Mouse (Mus musculus) embryonic stem cell, embryonic (primary cell): ENCODE measurements around the gene Mindy4.

Experiments
- CTCF ChIA-PET, 4 experiments: fragments of 300-600 bp in 2 of 4; fragments of 350-600 bp in 2 of 4; sonication (Branson Sonifier 250); formaldehyde crosslinking; loops; one replicate each; lab custom pipeline; 2022; ENCODE audit warnings: inconsistent platforms in 2 of 4; lab: Charles Lee
- POLR2A ChIA-PET, 4 experiments: fragments of 300-600 bp in 2 of 4; fragments of 350-600 bp in 2 of 4; sonication (Branson Sonifier 250); formaldehyde crosslinking; loops; one replicate each; lab custom pipeline; 2022; ENCODE audit warnings: antibody characterized with exemption in 4 of 4, inconsistent platforms in 1 of 4; lab: Charles Lee

Mindy4 gene

GRCm38 (mm10) chr6:55189406-55189805, 13.8 kb upstream of the Mindy4 start:
- ChIA-PET POLR2A (no interaction called here), CTCF (no interaction called here)

DNA sequence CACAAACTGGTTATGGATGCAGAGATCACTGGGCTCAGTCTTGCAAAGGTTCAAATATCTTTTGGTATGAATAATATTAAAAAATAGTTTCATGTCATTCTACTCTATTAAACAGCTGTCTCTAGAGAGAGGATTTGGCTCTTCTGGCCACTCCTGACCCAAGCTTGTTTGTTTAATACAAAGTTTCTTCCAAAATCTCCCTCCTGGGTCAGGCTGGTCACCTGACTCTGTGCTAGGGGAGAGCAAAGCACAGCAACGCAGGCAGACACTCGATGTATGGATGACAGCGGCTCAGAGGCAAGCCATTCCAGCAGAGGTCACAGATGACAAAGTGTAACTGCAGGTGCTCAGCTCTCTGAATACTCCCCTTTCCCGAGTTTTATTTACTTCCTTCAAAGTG, 11.6 kb upstream of the Mindy4 start:
- POLR2A ChIA-PET, result interaction anchor here in 1 of 4 experiments (0.8 kb wide), 1 partner anchor 21 kb away, joined by 3 read pairs; no protein-coding TSS in a partner anchor
- CTCF ChIA-PET, result no interaction called here

DNA sequence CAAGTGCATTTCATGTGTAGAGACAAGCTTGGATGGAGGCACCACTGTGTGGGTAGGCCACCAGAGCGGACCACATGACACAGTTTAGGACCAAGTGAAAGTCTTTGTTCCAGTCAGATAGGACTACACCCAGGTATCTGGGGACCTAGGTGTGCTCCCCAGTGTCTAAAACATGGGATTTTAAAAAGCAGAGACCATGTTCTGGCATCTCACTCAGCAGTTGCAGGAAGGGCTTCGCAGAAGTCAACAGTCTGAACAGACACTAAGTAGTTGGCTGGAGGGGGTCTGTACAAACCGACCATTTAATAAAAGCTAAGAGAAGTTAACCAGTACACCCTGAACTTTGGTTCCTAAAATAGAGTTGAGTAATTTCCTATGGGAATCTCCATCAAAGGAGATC, 10.0 kb upstream of the Mindy4 start:
- ChIA-PET POLR2A (no interaction called here), CTCF (no interaction called here)

DNA sequence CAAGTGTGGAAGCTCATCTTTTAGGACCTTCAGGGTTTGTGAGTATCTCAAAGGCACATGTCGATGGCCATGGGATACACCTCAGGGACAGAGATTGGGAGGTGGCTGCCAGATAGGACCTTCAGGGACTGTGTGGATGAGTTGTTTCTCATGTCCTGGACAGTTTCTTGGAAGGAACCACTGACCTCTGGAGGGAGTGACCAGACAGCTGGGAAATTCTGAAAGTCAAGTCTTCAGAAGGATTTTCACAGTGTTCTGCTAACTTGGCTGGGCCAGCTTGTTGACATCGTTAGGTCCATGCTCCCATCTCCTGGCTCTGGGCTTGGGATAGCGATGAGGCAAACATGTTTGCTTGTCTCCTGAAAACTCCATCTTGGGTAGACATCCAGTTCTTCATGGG, 4.1 kb upstream of the Mindy4 start:
- POLR2A ChIA-PET, result interaction anchor here in 1 of 4 experiments (1.0 kb wide), 1 partner anchor 12 kb away, joined by 5 read pairs; no protein-coding TSS in a partner anchor
- CTCF ChIA-PET, result no interaction called here

- CTCF ChIA-PET, result no interaction called here
Observed at GRCm38 (mm10) chr6:55203931-55204330, 748 bp downstream of the Mindy4 start.

GRCm38 (mm10) chr6:55207786-55208185, 4.6 kb downstream of the Mindy4 start:
- ChIA-PET POLR2A (no interaction called here), CTCF (interaction anchor here in 1 of 4 experiments (0.6 kb wide), 1 partner anchor 76 kb away, joined by 3 read pairs; no protein-coding TSS in a partner anchor)

More at GRCm38 (mm10) chr6:55203931-55204330, 748 bp downstream of the Mindy4 start:
- POLR2A ChIA-PET, result interaction anchor here in 1 of 4 experiments (0.6 kb wide), 1 partner anchor 254 kb away, joined by 3 read pairs; no protein-coding TSS in a partner anchor

DNA sequence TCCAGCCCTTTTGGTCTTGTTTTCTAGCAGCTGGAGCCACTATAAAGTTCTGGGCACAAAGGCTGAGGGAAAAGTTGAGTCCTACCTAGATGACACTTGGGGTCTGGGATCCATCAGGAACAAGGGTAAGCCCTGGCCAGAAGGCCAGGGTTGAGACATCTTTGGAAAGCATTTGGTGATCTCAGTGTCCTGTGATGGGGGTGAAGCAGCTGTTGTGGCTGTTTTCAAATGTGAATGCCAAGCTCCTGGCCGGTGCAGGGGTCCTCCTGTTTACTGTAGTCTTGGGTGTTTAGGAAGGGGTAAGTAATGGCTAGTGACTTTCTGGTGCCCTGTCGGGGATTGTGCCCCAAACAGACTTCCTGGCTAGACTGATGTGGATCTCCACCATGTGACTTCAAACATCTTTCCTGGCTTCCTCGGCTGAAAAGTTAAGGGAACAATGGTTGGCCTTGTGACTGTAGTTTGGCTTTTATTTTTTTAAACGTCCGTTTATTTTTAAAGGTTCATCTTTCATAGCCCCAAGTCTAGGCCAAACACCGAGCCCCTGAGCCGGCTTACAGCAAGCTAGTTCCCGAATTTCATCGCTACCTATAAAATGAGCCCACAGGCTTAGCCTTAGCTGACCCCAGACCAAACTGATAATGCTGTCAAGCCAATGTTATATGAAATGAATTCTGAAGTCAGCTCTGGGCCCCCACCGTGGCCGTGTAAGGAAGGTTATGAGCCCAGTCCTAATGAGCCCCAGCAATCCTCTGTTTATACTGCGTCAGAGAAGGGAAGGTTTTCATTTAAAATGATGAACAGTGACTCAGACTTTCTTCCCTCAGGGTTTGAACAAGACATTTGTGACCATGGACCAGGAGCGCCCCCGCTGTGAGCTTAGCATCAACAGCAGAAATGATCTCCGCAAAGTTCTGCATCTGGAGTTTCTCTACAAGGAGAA, 7.5 kb downstream of the Mindy4 start:
- ChIA-PET CTCF (no interaction called here), POLR2A (interaction anchor here in 1 of 4 experiments (0.6 kb wide), 1 partner anchor 12 kb away, joined by 5 read pairs; no protein-coding TSS in a partner anchor)

- ChIA-PET CTCF (no interaction called here), POLR2A (no interaction called here)
Observed at GRCm38 (mm10) chr6:55214541-55214940, 11.4 kb downstream of the Mindy4 start.

- CTCF ChIA-PET, result no interaction called here
- POLR2A ChIA-PET, result no interaction called here
Observed at GRCm38 (mm10) chr6:55218232-55218631, 15.0 kb downstream of the Mindy4 start.

DNA sequence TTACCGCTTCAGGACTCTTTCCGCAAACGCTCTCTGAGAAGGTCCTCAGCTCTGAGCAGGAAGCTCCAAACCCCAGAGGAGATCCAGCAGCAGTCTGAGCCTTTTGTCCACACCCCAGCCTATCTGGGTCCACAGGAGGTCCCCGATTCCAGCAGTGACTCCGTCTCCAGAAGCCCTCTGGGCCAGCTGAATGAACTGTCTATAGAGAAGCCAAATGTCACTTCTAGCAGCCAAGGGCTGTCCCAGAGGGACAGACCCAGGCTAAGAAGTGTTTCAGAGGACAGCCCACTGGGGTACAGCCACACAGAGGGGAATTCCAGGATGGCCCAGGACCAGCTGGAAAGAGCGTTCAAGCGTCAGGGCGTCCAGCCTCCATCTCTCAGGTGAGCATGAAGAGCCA, 20.8 kb downstream of the Mindy4 start:
- ChIA-PET CTCF (no interaction called here), POLR2A (no interaction called here)

GRCm38 (mm10) chr6:55230048-55230447, 26.9 kb downstream of the Mindy4 start:
- ChIA-PET CTCF (interaction anchor here in 1 of 4 experiments (0.6 kb wide), 1 partner anchor 200 kb away, joined by 5 read pairs; no protein-coding TSS in a partner anchor), POLR2A (no interaction called here)

- POLR2A ChIA-PET, result interaction anchor here in 1 of 4 experiments (0.9 kb wide), 1 partner anchor 11 kb away, joined by 3 read pairs; no protein-coding TSS in a partner anchor
Observed at GRCm38 (mm10) chr6:55232101-55232500, 28.9 kb downstream of the Mindy4 start.

GRCm38 (mm10) chr6:55232524-55233264, 29.5 kb downstream of the Mindy4 start:
- CTCF ChIA-PET, result interaction anchor here (0.5 to 2.2 kb wide), 41 partner anchors 8 to 1207 kb away, joined by 3 to 14 read pairs (median 4); no protein-coding TSS in a partner anchor
- POLR2A ChIA-PET, result interaction anchor here in 1 of 4 experiments (0.9 kb wide), 1 partner anchor 12 kb away, joined by 3 read pairs; no protein-coding TSS in a partner anchor

More at GRCm38 (mm10) chr6:55232101-55232500, 28.9 kb downstream of the Mindy4 start:
- CTCF ChIA-PET, result interaction anchor here (0.6 to 2.2 kb wide), 35 partner anchors 9 to 719 kb away, joined by 3 to 14 read pairs (median 4); no protein-coding TSS in a partner anchor

GRCm38 (mm10) chr6:55233326-55233725, 30.1 kb downstream of the Mindy4 start:
- ChIA-PET POLR2A (no interaction called here), CTCF (interaction anchor here (0.6 to 2.2 kb wide), 22 partner anchors 11 to 1208 kb away, joined by 3 to 10 read pairs (median 4); no protein-coding TSS in a partner anchor)

DNA sequence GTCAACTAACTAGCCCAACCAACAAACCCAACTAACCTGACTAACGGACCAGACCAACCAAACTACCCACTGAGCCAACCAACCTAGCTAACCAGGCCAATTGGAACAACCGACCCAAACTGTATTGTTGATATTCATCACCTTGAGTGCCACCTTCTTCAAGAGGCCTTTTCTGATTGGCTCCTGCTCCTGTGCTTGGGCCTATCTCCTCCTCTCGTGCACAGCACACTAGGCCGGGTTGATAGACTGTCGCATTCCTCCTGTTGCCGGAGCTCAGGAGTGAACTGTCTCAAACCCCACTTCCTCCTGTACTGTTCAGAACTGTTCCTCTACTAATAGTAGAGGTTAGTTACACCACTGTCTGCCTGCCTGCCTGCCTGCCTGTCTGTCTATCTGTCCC, 31.5 kb downstream of the Mindy4 start:
- CTCF ChIA-PET, result interaction anchor here in 2 of 4 experiments (0.5 to 0.9 kb wide), 2 partner anchors 14 to 277 kb away, joined by 3 to 4 read pairs; no protein-coding TSS in a partner anchor

GRCm38 (mm10) chr6:55235733-55236132, 32.5 kb downstream of the Mindy4 start:
- ChIA-PET POLR2A (interaction anchor here in 1 of 4 experiments (0.6 kb wide), 1 partner anchor 149 kb away, joined by 5 read pairs; no protein-coding TSS in a partner anchor), CTCF (interaction anchor here in 1 of 4 experiments (1.4 kb wide), 1 partner anchor 284 kb away, joined by 6 read pairs; no protein-coding TSS in a partner anchor)

More for the DNA sequence above, 31.5 kb downstream of the Mindy4 start:
- POLR2A ChIA-PET, result no interaction called here

DNA sequence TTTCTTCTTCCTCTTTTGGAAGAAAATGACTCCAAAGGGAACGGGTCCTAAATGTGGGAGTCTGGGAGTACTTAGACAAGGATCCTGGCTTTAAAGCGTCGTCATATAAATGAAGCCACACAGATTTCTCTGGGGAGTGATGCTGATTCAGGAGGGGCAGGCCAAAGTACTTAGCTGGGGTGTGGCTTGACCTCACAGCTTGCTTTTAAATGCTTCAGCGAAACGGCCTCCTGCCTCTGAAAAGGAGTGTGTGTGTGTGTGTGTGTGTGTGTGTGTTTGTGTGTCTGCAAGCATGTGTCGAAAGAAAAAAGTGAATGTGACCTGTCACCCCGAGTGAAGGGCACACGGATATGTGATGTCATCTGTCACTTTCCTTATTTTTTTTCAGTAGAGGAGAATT, 36.7 kb downstream of the Mindy4 start:
- POLR2A ChIA-PET, result interaction anchor here in 1 of 4 experiments (0.6 to 0.7 kb wide), 2 partner anchors 78 to 183 kb away, joined by 3 to 4 read pairs; no protein-coding TSS in a partner anchor

GRCm38 (mm10) chr6:55240591-55241260, 37.5 kb downstream of the Mindy4 start:
- ChIA-PET CTCF (interaction anchor here (0.5 to 1.3 kb wide), 7 partner anchors 8 to 1147 kb away, joined by 3 to 6 read pairs (median 4); no protein-coding TSS in a partner anchor), POLR2A (interaction anchor here in 1 of 4 experiments (0.5 to 0.6 kb wide), 3 partner anchors 37 to 1195 kb away, joined by 3 to 5 read pairs (median 3); no protein-coding TSS in a partner anchor)

More for the DNA sequence above, 36.7 kb downstream of the Mindy4 start:
- CTCF ChIA-PET, result interaction anchor here in 2 of 4 experiments (0.6 to 1.6 kb wide), 2 partner anchors 9 to 226 kb away, joined by 3 to 5 read pairs; no protein-coding TSS in a partner anchor
